Mouse (Mus musculus): ENCODE results near the gene Slc7a11. TPM values are rescaled to one million over a fixed set of nuclear protein-coding genes. Genes with fewer than 3 reads are reported as not detected.

Slc7a11 gene
- total RNA-seq, 2 experiments from 2014 or later = 12.1 to 14.1 TPM

GRCm38 (mm10) chr3:50406771-50407170 is 36.6 kb downstream of the Slc7a11 start:
- peak; percentile 88 for ATAC-seq (ENCODE audit: poor library complexity, severe bottlenecking)

- peak; percentile 77 for ATAC-seq (ENCODE audit: poor library complexity, severe bottlenecking)
Observed at GRCm38 (mm10) chr3:50405915-50406314, 37.5 kb downstream of the Slc7a11 start.

- no peak for ATAC-seq (ENCODE audit: poor library complexity, severe bottlenecking)
Observed at GRCm38 (mm10) chr3:50388786-50389185, 54.6 kb downstream of the Slc7a11 start.

GRCm38 (mm10) chr3:50388288-50388687 is 55.1 kb downstream of the Slc7a11 start:
- ATAC-seq (ENCODE audit: poor library complexity, severe bottlenecking) = peak; percentile 40; the same call in 1 of the 2 replicates

GRCm38 (mm10) chr3:50387280-50387679 is 56.1 kb downstream of the Slc7a11 start:
- ATAC-seq (ENCODE audit: poor library complexity, severe bottlenecking) = no peak

GRCm38 (mm10) chr3:50386561-50387221 is 56.7 kb downstream of the Slc7a11 start:
- no peak for ATAC-seq (ENCODE audit: poor library complexity, severe bottlenecking)

GRCm38 (mm10) chr3:50386066-50386465 is 57.3 kb downstream of the Slc7a11 start:
- no peak for ATAC-seq (ENCODE audit: poor library complexity, severe bottlenecking)

- peak; percentile 92 for ATAC-seq (ENCODE audit: poor library complexity, severe bottlenecking)
Observed at GRCm38 (mm10) chr3:50382729-50383128, 60.7 kb downstream of the Slc7a11 start.

GRCm38 (mm10) chr3:50381861-50382693 is 61.3 kb downstream of the Slc7a11 start:
- peak; percentile 30 for ATAC-seq (ENCODE audit: poor library complexity, severe bottlenecking)

- peak; percentile 76 for ATAC-seq (ENCODE audit: poor library complexity, severe bottlenecking)
Observed at GRCm38 (mm10) chr3:50381160-50381860, 62.1 kb downstream of the Slc7a11 start.

- no peak for ATAC-seq (ENCODE audit: poor library complexity, severe bottlenecking)
Observed at GRCm38 (mm10) chr3:50379942-50380341, 63.5 kb downstream of the Slc7a11 start.

GRCm38 (mm10) chr3:50375477-50375876 is 67.9 kb downstream of the Slc7a11 start:
- ATAC-seq (ENCODE audit: poor library complexity, severe bottlenecking) = no peak

- ATAC-seq (ENCODE audit: poor library complexity, severe bottlenecking) = no peak
Observed at GRCm38 (mm10) chr3:50369791-50370190, 73.6 kb downstream of the Slc7a11 start.

GRCm38 (mm10) chr3:50367175-50367574 is 76.2 kb downstream of the Slc7a11 start:
- ATAC-seq (ENCODE audit: poor library complexity, severe bottlenecking) = no peak

GRCm38 (mm10) chr3:50363659-50364058 is 79.8 kb downstream of the Slc7a11 start:
- ATAC-seq (ENCODE audit: poor library complexity, severe bottlenecking) = no peak

- ATAC-seq (ENCODE audit: poor library complexity, severe bottlenecking) = no peak
Observed at GRCm38 (mm10) chr3:50347081-50347480, 96.3 kb downstream of the Slc7a11 start.

- ATAC-seq (ENCODE audit: poor library complexity, severe bottlenecking) = no peak
Observed at GRCm38 (mm10) chr3:50344411-50344810, 99.0 kb downstream of the Slc7a11 start.

- ATAC-seq (ENCODE audit: poor library complexity, severe bottlenecking) = no peak
Observed at GRCm38 (mm10) chr3:50324524-50324923, 118.9 kb downstream of the Slc7a11 start.

- no peak for ATAC-seq (ENCODE audit: poor library complexity, severe bottlenecking)
Observed at GRCm38 (mm10) chr3:50323881-50324280, 119.5 kb downstream of the Slc7a11 start.

GRCm38 (mm10) chr3:50320862-50321261 is 122.6 kb downstream of the Slc7a11 start:
- ATAC-seq (ENCODE audit: poor library complexity, severe bottlenecking) = peak; percentile 40; the same call in 1 of the 2 replicates

- ATAC-seq (ENCODE audit: poor library complexity, severe bottlenecking) = no peak
Observed at GRCm38 (mm10) chr3:50318074-50318473, 125.3 kb downstream of the Slc7a11 start.
